Mouse (Mus musculus): ENCODE measurements around the gene Get4. TPM values are rescaled to one million over a fixed set of nuclear protein-coding genes. Genes with fewer than 3 reads are reported as not detected.

Gene Get4
- polyA plus RNA-seq, 1 experiment from 2014 or later = 138 TPM

GRCm38 (mm10) chr5:139248846-139249245 lies 3.3 kb upstream of the Get4 start:
- no peak overlapping the region for H3K4me3 ChIP-seq (replicated peaks)
- no peaks in the 10 kb centered on the region for H3K27me3 ChIP-seq
- H3K9me3 ChIP-seq = no peaks in the 10 kb centered on the region
- H3K4me1 ChIP-seq = peaks cover 14% of the 10 kb centered on the region
- peaks cover 66% of the 10 kb centered on the region for H3K36me3 ChIP-seq (replicated peaks)
- no peak overlapping the region for H3K4me2 ChIP-seq
- ATAC-seq (ENCODE audit: low FRiP score) = no peak
- 84% methylated on average over 3 of the region's 3 CpGs for WGBS
- no peak overlapping the region for H3K9ac ChIP-seq
- no peak overlapping the region for H3K27ac ChIP-seq

GRCm38 (mm10) chr5:139251279-139251678 lies 845 bp upstream of the Get4 start:
- Histone ChIP-seq H3K4me2 (peak overlapping the region; percentile 91), H3K36me3 (replicated peaks) (peaks cover 47% of the 10 kb centered on the region), H3K4me3 (replicated peaks) (peak overlapping the region; percentile 88), H3K9ac (peak overlapping the region; percentile 86), H3K4me1 (peaks cover 32% of the 10 kb centered on the region), H3K9me3 (no peaks in the 10 kb centered on the region), H3K27me3 (no peaks in the 10 kb centered on the region), H3K27ac (no peak overlapping the region)
- no peak for ATAC-seq (ENCODE audit: low FRiP score)
- 89% methylated on average over 7 of the region's 7 CpGs for WGBS

- peak overlapping the region; percentile 88 for H3K4me3 ChIP-seq (replicated peaks)
- H3K36me3 ChIP-seq (replicated peaks) = peaks cover 42% of the 10 kb centered on the region
- no peaks in the 10 kb centered on the region for H3K27me3 ChIP-seq
- H3K9ac ChIP-seq = peak overlapping the region; percentile 86
- peak overlapping the region; percentile 91 for H3K4me2 ChIP-seq
- peak overlapping the region; percentile 89 for H3K27ac ChIP-seq
- 2% methylated on average over 8 of the region's 8 CpGs for WGBS
- H3K4me1 ChIP-seq = peaks cover 33% of the 10 kb centered on the region
- H3K9me3 ChIP-seq = no peaks in the 10 kb centered on the region
- ATAC-seq (ENCODE audit: low FRiP score) = peak; percentile 71; the same call in 1 of the 2 replicates
Measured at GRCm38 (mm10) chr5:139251736-139252080, 416 bp upstream of the Get4 start.

- H3K4me3 ChIP-seq (replicated peaks) = peak overlapping the region; percentile 88
- H3K27ac ChIP-seq = peak overlapping the region; percentile 89
- no peaks in the 10 kb centered on the region for H3K9me3 ChIP-seq
- peaks cover 31% of the 10 kb centered on the region for H3K36me3 ChIP-seq (replicated peaks)
- peak overlapping the region; percentile 86 for H3K9ac ChIP-seq
- peak; percentile 10 for ATAC-seq (ENCODE audit: low FRiP score)
- peaks cover 39% of the 10 kb centered on the region for H3K4me1 ChIP-seq
- 1% methylated on average over 7 of the region's 7 CpGs for WGBS
- peak overlapping the region; percentile 91 for H3K4me2 ChIP-seq
- no peaks in the 10 kb centered on the region for H3K27me3 ChIP-seq
Measured at GRCm38 (mm10) chr5:139252910-139253245, 754 bp downstream of the Get4 start.

- no peak for ATAC-seq (ENCODE audit: low FRiP score)
- Histone ChIP-seq H3K27ac (peak overlapping the region; percentile 89), H3K4me3 (replicated peaks) (peak overlapping the region; percentile 88), H3K9me3 (no peaks in the 10 kb centered on the region), H3K4me2 (peak overlapping the region; percentile 91), H3K36me3 (replicated peaks) (peaks cover 26% of the 10 kb centered on the region), H3K9ac (peak overlapping the region; percentile 86), H3K27me3 (no peaks in the 10 kb centered on the region), H3K4me1 (peaks cover 39% of the 10 kb centered on the region)
- WGBS = 18% methylated on average over 6 of the region's 6 CpGs
Measured at GRCm38 (mm10) chr5:139253301-139253741, 1.2 kb downstream of the Get4 start.

- WGBS = 84% methylated on average over 6 of the region's 6 CpGs
- Histone ChIP-seq H3K9ac (no peak overlapping the region), H3K27ac (no peak overlapping the region), H3K4me3 (replicated peaks) (no peak overlapping the region), H3K4me1 (peaks cover 39% of the 10 kb centered on the region), H3K9me3 (no peaks in the 10 kb centered on the region), H3K36me3 (replicated peaks) (peaks cover 16% of the 10 kb centered on the region), H3K4me2 (no peak overlapping the region), H3K27me3 (no peaks in the 10 kb centered on the region)
- ATAC-seq (ENCODE audit: low FRiP score) = no peak
Measured at GRCm38 (mm10) chr5:139254938-139255337, 2.8 kb downstream of the Get4 start.

- Histone ChIP-seq H3K36me3 (replicated peaks) (peaks cover 15% of the 10 kb centered on the region), H3K4me1 (peaks cover 39% of the 10 kb centered on the region), H3K27me3 (no peaks in the 10 kb centered on the region), H3K4me3 (replicated peaks) (no peak overlapping the region), H3K27ac (no peak overlapping the region), H3K4me2 (no peak overlapping the region), H3K9me3 (no peaks in the 10 kb centered on the region), H3K9ac (no peak overlapping the region)
- ATAC-seq (ENCODE audit: low FRiP score) = no peak
- WGBS = 96% methylated on average over 6 of the region's 6 CpGs
Measured at GRCm38 (mm10) chr5:139255777-139256176, 3.7 kb downstream of the Get4 start.

- peaks cover 39% of the 10 kb centered on the region for H3K4me1 ChIP-seq
- H3K27me3 ChIP-seq = no peaks in the 10 kb centered on the region
- peaks cover 19% of the 10 kb centered on the region for H3K36me3 ChIP-seq (replicated peaks)
- H3K9me3 ChIP-seq = no peaks in the 10 kb centered on the region
- no peak overlapping the region for H3K4me3 ChIP-seq (replicated peaks)
- no peak overlapping the region for H3K27ac ChIP-seq
- no peak overlapping the region for H3K4me2 ChIP-seq
- no peak overlapping the region for H3K9ac ChIP-seq
- 90% methylated on average over 3 of the region's 3 CpGs for WGBS
- no peak for ATAC-seq (ENCODE audit: low FRiP score)
Measured at GRCm38 (mm10) chr5:139256211-139256765, 4.2 kb downstream of the Get4 start.

GRCm38 (mm10) chr5:139257265-139257664 lies 5.1 kb downstream of the Get4 start:
- Histone ChIP-seq H3K36me3 (replicated peaks) (peaks cover 29% of the 10 kb centered on the region), H3K9ac (no peak overlapping the region), H3K4me3 (replicated peaks) (no peak overlapping the region), H3K27me3 (no peaks in the 10 kb centered on the region), H3K27ac (peak overlapping the region; percentile 8; the same call in 1 of the 2 replicates), H3K4me1 (peaks cover 34% of the 10 kb centered on the region), H3K9me3 (no peaks in the 10 kb centered on the region), H3K4me2 (no peak overlapping the region)
- 96% methylated on average over 1 of the region's 1 CpGs for WGBS
- no peak for ATAC-seq (ENCODE audit: low FRiP score)

- H3K9ac ChIP-seq = no peak overlapping the region
- WGBS = 77% methylated on average over 4 of the region's 4 CpGs
- H3K4me1 ChIP-seq = peaks cover 34% of the 10 kb centered on the region
- no peak overlapping the region for H3K4me3 ChIP-seq (replicated peaks)
- no peaks in the 10 kb centered on the region for H3K9me3 ChIP-seq
- peaks cover 34% of the 10 kb centered on the region for H3K36me3 ChIP-seq (replicated peaks)
- H3K4me2 ChIP-seq = no peak overlapping the region
- ATAC-seq (ENCODE audit: low FRiP score) = no peak
- H3K27ac ChIP-seq = no peak overlapping the region
- H3K27me3 ChIP-seq = no peaks in the 10 kb centered on the region
Measured at GRCm38 (mm10) chr5:139257818-139258217, 5.7 kb downstream of the Get4 start.

GRCm38 (mm10) chr5:139258371-139259035 lies 6.4 kb downstream of the Get4 start:
- ATAC-seq (ENCODE audit: low FRiP score) = no peak
- Histone ChIP-seq H3K27me3 (no peaks in the 10 kb centered on the region), H3K4me1 (peaks cover 29% of the 10 kb centered on the region), H3K4me2 (no peak overlapping the region), H3K9ac (no peak overlapping the region), H3K4me3 (replicated peaks) (no peak overlapping the region), H3K27ac (no peak overlapping the region), H3K36me3 (replicated peaks) (peaks cover 41% of the 10 kb centered on the region), H3K9me3 (no peaks in the 10 kb centered on the region)
- WGBS = 92% methylated on average over 8 of the region's 8 CpGs

- Histone ChIP-seq H3K4me2 (no peak overlapping the region), H3K9ac (no peak overlapping the region), H3K36me3 (replicated peaks) (peaks cover 55% of the 10 kb centered on the region), H3K9me3 (no peaks in the 10 kb centered on the region), H3K27me3 (no peaks in the 10 kb centered on the region), H3K4me3 (replicated peaks) (no peak overlapping the region), H3K4me1 (peaks cover 16% of the 10 kb centered on the region), H3K27ac (no peak overlapping the region)
- WGBS = 92% methylated on average over 5 of the region's 5 CpGs
- no peak for ATAC-seq (ENCODE audit: low FRiP score)
Measured at GRCm38 (mm10) chr5:139259853-139260252, 7.7 kb downstream of the Get4 start.

- H3K4me3 ChIP-seq (replicated peaks) = no peak overlapping the region
- no peak for ATAC-seq (ENCODE audit: low FRiP score)
- H3K4me2 ChIP-seq = no peak overlapping the region
- H3K9ac ChIP-seq = no peak overlapping the region
- H3K27me3 ChIP-seq = no peaks in the 10 kb centered on the region
- peaks cover 6% of the 10 kb centered on the region; the same call in 1 of the 2 replicates for H3K4me1 ChIP-seq
- H3K36me3 ChIP-seq (replicated peaks) = peaks cover 67% of the 10 kb centered on the region
- H3K9me3 ChIP-seq = no peaks in the 10 kb centered on the region
- no peak overlapping the region for H3K27ac ChIP-seq
- WGBS = 90% methylated on average over 4 of the region's 4 CpGs
Measured at GRCm38 (mm10) chr5:139261403-139261802, 9.3 kb downstream of the Get4 start.

Data from forebrain, embryonic 12.5 days (tissue).